Mouse (Mus musculus): ENCODE results near the gene Sytl1.

The Sytl1 gene
- long read RNA-seq, experiment 1 = 0 reads
- long read RNA-seq, experiment 2 = 0 reads

DNA sequence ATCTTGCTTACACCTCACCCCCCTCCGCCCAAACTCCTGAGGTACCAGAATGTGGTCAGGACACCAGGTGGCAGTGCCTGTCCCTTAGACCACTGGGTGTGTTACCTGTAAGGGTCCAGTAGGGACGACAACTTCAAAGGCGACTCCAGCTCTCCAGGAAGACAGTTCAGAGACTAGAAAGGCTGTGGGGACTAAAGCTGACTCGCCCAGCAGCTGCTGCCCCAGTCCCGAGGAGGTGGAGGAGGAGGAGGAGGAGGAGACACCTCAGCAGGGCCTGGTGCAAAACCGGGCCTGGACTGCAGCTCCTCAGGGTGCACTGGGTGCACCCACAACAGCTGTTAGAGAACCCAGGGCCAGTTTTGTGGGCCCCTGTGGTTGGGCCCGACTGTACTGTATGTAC lies at the start of gene Sytl1:
Gene Sytl1 (minus strand): TSS at position 232 of the 400 bp plus-strand sequence.
- intact Hi-C loops (cut with DNase I) = no loop called here

GRCm38 (mm10) chr4:133309948-133310347 lies 47.0 kb upstream of the Sytl1 start:
- intact Hi-C loops (cut with DNase I) = loop anchor here (5.0 kb wide), 3 partner anchors 32 to 142 kb away; no protein-coding TSS in a partner anchor

DNA sequence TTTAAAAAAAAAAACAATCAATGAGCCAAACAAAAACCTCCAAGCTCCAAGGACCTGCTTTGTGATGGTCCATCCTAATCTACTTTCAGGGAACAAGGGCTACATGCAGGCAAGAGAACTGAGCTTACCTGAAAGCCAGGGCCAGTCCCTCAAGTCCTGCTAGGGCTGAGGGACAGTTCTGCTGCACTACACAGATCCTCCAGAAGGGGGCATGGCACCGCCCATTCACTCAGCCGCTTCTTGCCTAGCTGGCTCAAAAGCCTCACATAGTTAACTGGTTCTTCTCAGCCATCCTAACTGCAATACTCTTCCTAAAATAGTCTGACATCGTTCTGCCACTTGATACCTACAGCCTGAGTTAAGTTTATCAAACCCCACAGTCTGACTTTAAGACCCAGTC lies 44.4 kb upstream of the Sytl1 start:
- intact Hi-C loops (cut with DNase I) = loop anchor here (5.0 kb wide), 2 partner anchors 35 to 145 kb away; no protein-coding TSS in a partner anchor

DNA sequence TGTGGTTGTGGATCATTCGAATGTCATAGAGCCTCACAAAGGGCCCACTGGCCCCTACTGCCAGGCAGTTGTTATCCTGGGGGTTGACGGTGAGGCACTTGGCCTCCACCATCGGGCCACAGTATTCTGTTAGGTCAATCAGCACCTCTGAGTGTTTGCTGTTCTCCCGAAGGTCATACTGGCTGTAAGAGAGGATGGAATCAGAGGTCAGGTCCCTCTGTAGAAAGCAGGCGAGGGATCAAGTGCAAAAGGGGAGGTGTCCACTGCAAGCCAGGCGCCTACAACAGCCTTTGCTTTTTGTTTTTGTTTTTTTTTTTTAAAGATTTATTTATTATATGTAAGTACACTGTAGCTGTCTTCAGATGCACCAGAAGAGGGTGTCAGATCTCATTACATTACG lies 42.9 kb upstream of the Sytl1 start:
- intact Hi-C loops (cut with DNase I) = loop anchor here (5.0 kb wide), 2 partner anchors 36 to 146 kb away; no protein-coding TSS in a partner anchor

DNA sequence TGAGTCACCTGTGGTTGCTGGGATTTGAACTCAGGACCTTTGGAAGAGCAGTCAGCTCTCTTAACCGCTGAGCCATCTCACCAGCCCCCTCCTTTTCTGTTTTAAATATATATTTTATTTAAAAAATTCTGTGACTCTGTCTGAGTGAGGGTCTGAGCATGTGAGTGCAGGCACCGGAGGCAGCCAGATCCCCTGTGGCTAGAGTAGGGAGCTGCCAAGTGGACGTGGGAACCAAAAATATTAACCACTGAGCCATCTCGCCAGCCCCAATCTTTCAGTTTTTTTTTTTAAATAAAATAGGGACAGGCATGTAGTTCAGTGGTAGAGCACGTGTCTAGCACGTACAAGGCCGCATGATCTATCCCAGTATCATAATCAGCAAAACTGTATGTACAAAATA lies 41.9 kb upstream of the Sytl1 start:
- intact Hi-C loops (cut with DNase I) = loop anchor here (5.0 kb wide), 2 partner anchors 38 to 148 kb away; no protein-coding TSS in a partner anchor

DNA sequence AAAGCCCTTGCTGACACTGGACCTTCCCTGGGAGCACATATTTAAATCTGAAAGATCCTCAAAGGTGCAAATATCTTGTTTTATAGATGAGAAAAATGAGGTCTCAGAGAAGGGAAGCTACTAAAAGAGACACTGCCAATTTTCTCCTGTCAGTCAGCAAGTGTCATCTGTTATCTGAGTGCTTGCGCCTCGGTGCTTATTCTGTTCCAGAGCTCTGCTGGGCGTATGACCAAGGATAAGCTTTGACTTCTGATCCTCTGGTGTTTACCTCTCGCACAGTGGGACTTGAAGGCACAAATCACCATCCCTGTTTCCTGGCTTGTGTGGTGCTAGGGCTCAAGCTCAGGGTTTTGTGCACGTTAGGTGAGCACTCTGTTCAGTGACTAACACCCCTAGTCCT lies 39.8 kb upstream of the Sytl1 start:
- intact Hi-C loops (cut with DNase I) = no loop called here

DNA sequence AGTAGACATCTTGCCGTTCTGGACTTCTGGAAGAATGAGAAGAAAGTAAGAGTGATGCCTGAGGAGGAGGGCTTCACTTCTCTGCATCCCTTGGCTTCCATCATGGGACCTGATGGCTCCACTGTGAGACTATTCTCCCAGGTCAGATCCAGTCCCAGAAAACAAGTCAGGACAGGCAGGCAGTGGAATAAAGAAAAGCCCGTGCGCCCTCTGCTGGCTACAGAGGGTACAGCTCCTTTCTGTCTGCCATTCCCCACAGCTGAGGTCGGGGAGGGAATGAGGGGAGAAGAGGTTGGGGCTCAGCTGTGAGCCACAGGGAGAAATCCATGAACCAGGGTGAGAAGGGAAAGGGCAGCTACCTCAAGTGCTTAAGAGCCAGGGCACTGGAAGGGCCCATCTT lies 38.9 kb upstream of the Sytl1 start:
- intact Hi-C loops (cut with DNase I) = no loop called here

- intact Hi-C loops (cut with DNase I) = no loop called here
These were observed 37.5 kb upstream of the Sytl1 start for GRCm38 (mm10) chr4:133300421-133300820.

DNA sequence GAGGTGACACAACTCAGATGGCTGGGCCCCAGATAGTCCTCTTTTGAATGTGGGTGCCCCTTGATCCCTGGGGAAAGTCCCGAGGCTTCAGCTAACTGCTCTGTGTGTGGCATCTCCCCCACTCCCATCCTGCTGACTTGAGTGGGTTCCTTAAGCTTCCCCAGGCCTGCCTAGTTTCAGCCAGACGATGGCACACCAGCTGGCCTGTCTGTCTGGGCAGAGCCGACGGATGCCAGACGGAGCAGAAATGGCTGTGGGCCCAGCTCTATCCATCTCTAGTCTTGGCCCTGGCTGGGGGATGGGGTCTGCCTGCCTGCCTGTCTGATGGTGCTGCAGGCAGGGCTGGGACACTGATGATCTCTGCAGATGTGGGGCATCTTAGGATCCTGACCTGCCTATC lies 36.8 kb upstream of the Sytl1 start:
- intact Hi-C loops (cut with DNase I) = loop anchor here (5.0 kb wide), 3 partner anchors 67 to 352 kb away; no protein-coding TSS in a partner anchor

GRCm38 (mm10) chr4:133298516-133299365 lies 35.8 kb upstream of the Sytl1 start:
- intact Hi-C loops (cut with DNase I) = loop anchor here (5.0 kb wide), 3 partner anchors 66 to 351 kb away; no protein-coding TSS in a partner anchor

- intact Hi-C loops (cut with DNase I) = loop anchor here (2.0 to 5.0 kb wide), 4 partner anchors 66 to 351 kb away; no protein-coding TSS in a partner anchor
These were observed 34.9 kb upstream of the Sytl1 start for GRCm38 (mm10) chr4:133297801-133298238.

DNA sequence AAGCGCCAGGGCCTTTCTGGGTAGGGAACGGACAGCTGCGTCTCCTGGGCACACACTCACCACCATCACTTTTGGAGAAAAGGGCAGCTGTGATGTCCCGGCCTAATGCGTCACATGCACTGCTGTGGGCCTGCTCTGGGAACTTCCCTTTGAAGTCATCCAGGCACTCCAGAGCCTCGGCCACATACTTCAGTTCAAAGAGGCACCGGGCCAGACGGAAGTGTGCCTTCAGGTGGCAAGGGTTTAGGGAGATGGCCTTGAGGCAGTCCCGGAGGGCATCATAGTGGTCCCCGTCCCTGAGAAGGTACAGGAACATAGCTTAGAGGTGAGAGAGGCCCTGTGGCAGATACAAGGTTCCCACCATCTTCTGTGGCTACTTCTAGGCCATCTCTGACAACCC lies 34.4 kb upstream of the Sytl1 start:
- intact Hi-C loops (cut with DNase I) = loop anchor here (2.0 to 5.0 kb wide), 4 partner anchors 65 to 350 kb away; no protein-coding TSS in a partner anchor

- intact Hi-C loops (cut with DNase I) = no loop called here
These were observed 31.2 kb upstream of the Sytl1 start for GRCm38 (mm10) chr4:133294084-133294483.

- intact Hi-C loops (cut with DNase I) = no loop called here
These were observed 30.3 kb upstream of the Sytl1 start for GRCm38 (mm10) chr4:133292901-133293843.

GRCm38 (mm10) chr4:133292405-133292804 lies 29.5 kb upstream of the Sytl1 start:
- intact Hi-C loops (cut with DNase I) = no loop called here

DNA sequence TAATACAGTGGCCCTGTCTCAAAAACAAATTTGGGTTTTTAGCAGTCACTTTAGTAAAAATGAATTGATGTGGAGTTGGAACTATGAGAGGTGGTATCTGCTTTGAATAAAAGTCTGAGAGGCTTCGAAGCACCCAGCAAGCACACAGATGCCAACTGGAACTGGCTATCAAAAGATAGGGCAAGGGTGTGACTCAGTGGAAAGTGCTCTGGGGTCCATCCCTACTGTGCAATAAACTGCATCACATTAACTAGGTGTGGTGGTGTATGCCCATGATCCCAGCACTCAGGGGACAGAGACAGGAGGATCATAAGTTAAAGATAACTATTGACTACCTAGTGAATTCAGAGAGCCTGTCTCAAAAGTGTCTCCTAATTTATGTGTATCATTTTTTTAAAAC lies 28.3 kb upstream of the Sytl1 start:
- intact Hi-C loops (cut with DNase I) = no loop called here

DNA sequence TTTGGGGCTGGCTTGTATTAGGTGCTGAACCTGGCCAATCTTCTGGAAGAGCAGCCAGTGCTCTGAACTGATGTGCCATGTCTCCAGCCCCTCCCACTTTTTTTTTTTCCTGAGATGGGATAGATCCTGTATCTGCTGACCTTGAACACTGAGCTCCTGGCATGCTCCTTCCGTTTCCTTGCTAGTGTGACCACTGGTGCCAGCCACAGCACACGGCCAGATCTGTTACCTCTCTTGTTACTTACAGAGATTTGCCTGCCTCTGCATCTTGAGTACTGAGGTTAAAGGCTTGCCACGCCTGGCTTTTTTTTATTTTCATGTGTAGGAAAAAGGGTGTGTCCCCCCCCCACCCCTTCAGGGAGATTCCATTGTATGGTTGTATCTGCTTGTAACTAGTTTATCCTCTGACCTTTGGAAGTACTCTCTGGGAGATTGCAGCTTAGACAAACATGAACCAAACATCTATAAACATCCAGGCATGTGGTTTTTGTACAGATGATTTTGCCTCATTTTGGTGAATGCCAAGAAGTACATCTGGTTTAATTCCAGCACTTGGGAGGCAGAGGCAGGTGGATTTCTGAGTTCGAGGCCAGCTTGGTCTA lies 23.7 kb upstream of the Sytl1 start:
- intact Hi-C loops (cut with DNase I) = no loop called here

- intact Hi-C loops (cut with DNase I) = no loop called here
These were observed 23.0 kb upstream of the Sytl1 start for GRCm38 (mm10) chr4:133285950-133286349.

GRCm38 (mm10) chr4:133285299-133285698 lies 22.4 kb upstream of the Sytl1 start:
- intact Hi-C loops (cut with DNase I) = no loop called here

GRCm38 (mm10) chr4:133282656-133283055 lies 19.7 kb upstream of the Sytl1 start:
- intact Hi-C loops (cut with DNase I) = no loop called here

DNA sequence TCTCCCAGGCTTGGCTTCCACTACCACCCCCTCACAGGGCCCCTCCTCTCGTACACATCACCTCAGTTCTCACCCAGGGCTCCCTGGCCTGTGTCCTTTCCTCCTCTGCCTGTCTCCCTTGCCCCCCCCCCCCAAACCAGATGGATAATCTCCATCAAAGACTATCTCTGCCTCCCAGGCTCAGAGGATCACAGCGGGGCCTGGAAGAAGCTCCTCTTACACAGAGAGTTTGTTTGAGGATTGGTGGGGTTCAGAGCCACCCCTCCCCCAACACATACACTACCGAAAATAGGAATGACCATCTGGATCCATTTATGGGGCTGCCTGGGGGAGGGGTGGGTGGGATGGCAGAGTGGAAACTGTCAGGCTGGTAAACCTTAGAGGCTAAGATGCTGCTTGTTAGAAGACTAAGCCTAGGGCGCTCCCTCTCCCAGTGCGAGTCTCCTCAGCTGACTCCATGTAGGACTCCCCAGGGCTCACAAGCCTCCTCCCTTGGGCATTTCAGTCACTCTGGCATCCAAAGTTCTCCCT lies 19.1 kb upstream of the Sytl1 start:
- intact Hi-C loops (cut with DNase I) = no loop called here
